Mouse (Mus musculus) liver, embryonic 11.5 days (tissue): ENCODE results near the gene Fcrla. TPM values are rescaled to one million over a fixed set of nuclear protein-coding genes. Genes with fewer than 3 reads are reported as not detected.

Experiments used
- ATAC-seq: fragments of 200-750 bp; cut with Nextera tagmentation; replicated peaks from 2 replicates; pipeline ENCODE4 v1.8.0; 2017; ENCODE audit warnings: moderate number of reproducible peaks, mild to moderate bottlenecking, moderate TSS enrichment, moderate library complexity; ENCODE audit not compliant: low FRiP score
- DNase-seq: peaks from one replicate; pipeline ENCODE4 v3.0.0-alpha.2; 2017; ENCODE audit warnings: low spot score
- H3K27ac ChIP-seq: fragments of 300-500 bp; sonication (generic); 2 replicates; pipeline ENCODE4 v1.5.1; 2014; ENCODE audit warnings: mild to moderate bottlenecking, low read depth, low read length, control low read depth
- H3K27me3 ChIP-seq: fragments of 300-500 bp; sonication (generic); replicated peaks from 2 replicates; pipeline ENCODE4 v1.6.1; 2014; ENCODE audit warnings: low read length, mixed read lengths; ENCODE audit not compliant: control insufficient read depth, insufficient read depth
- H3K36me3 ChIP-seq: fragments of 300-500 bp; sonication (generic); 2 replicates; pipeline ENCODE4 v1.6.1; 2014; ENCODE audit warnings: mild to moderate bottlenecking, low read length, moderate library complexity, mixed read lengths; ENCODE audit not compliant: control insufficient read depth, insufficient read depth
- H3K4me1 ChIP-seq: fragments of 300-500 bp; sonication (generic); replicated peaks from 2 replicates; pipeline ENCODE4 v1.6.1; 2014; ENCODE audit warnings: low read length, mixed read lengths; ENCODE audit not compliant: control insufficient read depth, insufficient read depth
- H3K4me2 ChIP-seq: fragments of 300-500 bp; sonication (generic); 2 replicates; pipeline ENCODE4 v1.6.1; 2014; ENCODE audit warnings: mild to moderate bottlenecking, control low read depth, moderate library complexity
- H3K4me3 ChIP-seq: fragments of 300-500 bp; sonication (generic); 2 replicates; pipeline ENCODE4 v1.5.1; 2014; ENCODE audit warnings: low read depth, low read length, control low read depth
- H3K9ac ChIP-seq: fragments of 300-500 bp; sonication (generic); 2 replicates; pipeline ENCODE4 v1.6.1; 2014; ENCODE audit warnings: low read depth, low read length, control low read depth
- H3K9me3 ChIP-seq: fragments of 300-500 bp; sonication (generic); 2 replicates; pipeline ENCODE4 v1.6.1; 2016; ENCODE audit warnings: low read length, inconsistent platforms, mixed read lengths; ENCODE audit not compliant: control insufficient read depth
- WGBS: fragments of 180-500 bp; shearing (Covaris S2); extraction: QIAGEN DNeasy Blood & Tissue Kit; methylation state at CpG from one replicate; pipeline ENCODE4 v1.1.7; 2014; 5-methylcytosine and 5-hydroxymethylcytosine counted together
- polyA plus RNA-seq: library from polyadenylated mRNA; unstranded; fragments of >200 nt; fragmentation: Nextera tagmentation; extraction: Ambion mirVana; gene quantifications from 2 replicates; pipeline ENCODE4 v1.2.1, GENCODE M21; 2014

Gene Fcrla
- polyA plus RNA-seq, 1 experiment from 2014 or later, result 0.45 TPM

GRCm38 (mm10) chr1:170903485-170903884 lies 23.9 kb downstream of the Fcrla start:
- Histone ChIP-seq H3K4me3 (no peak overlapping the region), H3K27me3 (peaks cover 36% of the 10 kb centered on the region)
- DNase-seq, result no peak

DNA sequence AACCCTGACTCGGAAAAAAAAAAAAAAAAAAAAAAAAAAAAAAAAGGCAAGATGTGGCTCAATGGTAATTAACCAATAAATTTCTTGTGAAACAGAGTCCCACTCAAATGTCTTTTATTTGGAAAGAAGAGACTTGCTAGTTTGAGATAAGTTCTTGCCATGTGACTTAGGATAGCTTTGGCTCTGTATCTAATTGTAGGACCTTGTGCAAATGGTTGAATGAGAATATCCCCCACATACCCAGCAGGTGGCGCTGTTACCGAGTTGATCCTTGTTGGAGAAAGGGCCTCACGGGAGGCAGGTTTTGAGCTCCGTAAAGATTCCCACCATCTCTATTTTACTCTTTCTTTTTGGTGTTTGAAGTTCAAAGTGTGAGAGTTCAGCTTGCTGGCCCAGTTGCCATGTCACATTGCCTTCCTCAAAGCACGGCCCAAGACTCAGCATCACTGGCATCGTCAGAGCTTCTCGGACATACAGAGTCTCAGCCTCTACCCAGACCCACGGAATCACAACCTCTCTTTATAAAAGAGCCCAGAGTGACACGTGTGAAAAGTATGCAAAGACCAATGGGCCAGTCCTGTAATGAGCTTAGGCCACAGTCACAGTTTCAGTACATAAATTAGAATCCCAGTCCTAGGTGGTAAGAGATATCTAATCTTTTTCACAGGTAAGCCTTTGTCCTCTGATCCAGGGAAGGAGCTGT lies 25.7 kb downstream of the Fcrla start:
- Histone ChIP-seq H3K9me3 (no peaks in the 10 kb centered on the region), H3K4me1 (no peaks in the 10 kb centered on the region), H3K36me3 (no peaks in the 10 kb centered on the region), H3K4me3 (peak overlapping the region; percentile 27; the same call in 1 of the 2 replicates), H3K4me2 (peak overlapping the region; percentile 63), H3K27me3 (peaks cover 20% of the 10 kb centered on the region), H3K9ac (no peak overlapping the region), H3K27ac (no peak overlapping the region)
- ATAC-seq, result peak; percentile 74
- DNase-seq, result peak; percentile 81
- 35% methylated on average over 10 of the region's 10 CpGs for WGBS

More at GRCm38 (mm10) chr1:170903485-170903884, 23.9 kb downstream of the Fcrla start:
- WGBS, result 59% methylated on average over 5 of the region's 5 CpGs
- no peak for ATAC-seq
- no peak overlapping the region for H3K4me2 ChIP-seq
- H3K27ac ChIP-seq, result no peak overlapping the region
- no peaks in the 10 kb centered on the region for H3K9me3 ChIP-seq
- H3K36me3 ChIP-seq, result no peaks in the 10 kb centered on the region
- H3K9ac ChIP-seq, result no peak overlapping the region
- peaks cover 6% of the 10 kb centered on the region; the same call in 1 of the 2 replicates for H3K4me1 ChIP-seq

GRCm38 (mm10) chr1:170900799-170901467 lies 26.4 kb downstream of the Fcrla start:
- 27% methylated on average over 10 of the region's 10 CpGs for WGBS
- Histone ChIP-seq H3K27me3 (peaks cover 13% of the 10 kb centered on the region), H3K36me3 (no peaks in the 10 kb centered on the region), H3K9ac (no peak overlapping the region), H3K9me3 (no peaks in the 10 kb centered on the region), H3K4me1 (no peaks in the 10 kb centered on the region), H3K27ac (no peak overlapping the region), H3K4me2 (peak overlapping the region; percentile 63), H3K4me3 (peak overlapping the region; percentile 27)
- DNase-seq (peak; percentile 51), ATAC-seq (peak; percentile 32)

DNA sequence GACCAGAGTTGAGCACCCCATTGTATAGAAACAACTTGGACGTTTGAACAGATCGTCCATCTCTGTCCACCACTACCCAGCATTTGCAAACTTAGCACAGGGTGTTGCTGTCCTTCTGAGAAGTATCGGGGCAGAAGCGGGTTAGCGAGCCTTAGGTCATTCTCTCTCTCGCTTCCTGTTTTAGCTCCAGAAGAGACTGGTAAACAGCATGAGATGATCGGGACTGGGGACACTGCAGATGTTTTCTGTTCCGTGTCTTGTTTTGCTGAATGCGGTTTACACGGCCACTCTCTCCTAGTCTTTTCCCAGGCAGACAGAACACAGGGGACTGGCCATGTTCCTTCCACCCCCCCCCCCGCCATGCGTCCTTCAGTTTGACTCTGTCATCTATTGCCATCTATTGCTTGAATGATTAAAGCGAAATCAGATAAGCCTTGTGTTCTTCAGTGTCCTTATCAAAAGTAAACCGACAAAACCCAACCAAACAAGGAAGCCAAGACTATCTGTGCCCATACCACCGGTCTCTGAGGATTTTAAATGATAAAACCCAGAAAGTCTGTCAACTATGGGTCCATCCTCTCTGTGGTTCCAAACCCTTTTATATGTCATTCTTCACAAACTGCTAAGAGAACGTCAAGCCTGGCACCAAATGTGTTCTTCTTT lies 28.8 kb downstream of the Fcrla start:
- H3K27me3 ChIP-seq, result peaks cover 5% of the 10 kb centered on the region; the same call in 1 of the 2 replicates
- no peak for ATAC-seq
- WGBS, result 45% methylated on average over 16 of the region's 16 CpGs

GRCm38 (mm10) chr1:170896651-170897281 lies 30.6 kb downstream of the Fcrla start:
- H3K36me3 ChIP-seq, result no peaks in the 10 kb centered on the region
- WGBS, result 51% methylated on average over 5 of the region's 5 CpGs
- H3K4me2 ChIP-seq, result no peak overlapping the region
- no peaks in the 10 kb centered on the region for H3K4me1 ChIP-seq
- DNase-seq (no peak), ATAC-seq (no peak)
- H3K9me3 ChIP-seq, result no peaks in the 10 kb centered on the region
- H3K27ac ChIP-seq, result no peak overlapping the region
- no peak overlapping the region for H3K9ac ChIP-seq
- 0 out of 2 replicates have a peak, but pooled peaks cover 3% of the 10 kb centered on the region for H3K27me3 ChIP-seq
- H3K4me3 ChIP-seq, result no peak overlapping the region

More for the DNA sequence above, 28.8 kb downstream of the Fcrla start:
- Histone ChIP-seq H3K9ac (no peak overlapping the region), H3K4me2 (no peak overlapping the region), H3K9me3 (no peaks in the 10 kb centered on the region), H3K36me3 (no peaks in the 10 kb centered on the region), H3K4me3 (no peak overlapping the region), H3K4me1 (no peaks in the 10 kb centered on the region), H3K27ac (no peak overlapping the region)
- no peak for DNase-seq

GRCm38 (mm10) chr1:170894603-170895602 lies 32.5 kb downstream of the Fcrla start:
- H3K27me3 ChIP-seq, result 0 out of 2 replicates have a peak, but pooled peaks cover 3% of the 10 kb centered on the region
- H3K4me1 ChIP-seq, result no peaks in the 10 kb centered on the region
- H3K36me3 ChIP-seq, result no peaks in the 10 kb centered on the region
- ATAC-seq, result no peak
- DNase-seq, result no peak
- H3K4me2 ChIP-seq, result no peak overlapping the region
- H3K27ac ChIP-seq, result no peak overlapping the region
- H3K9ac ChIP-seq, result no peak overlapping the region
- 56% methylated on average over 9 of the region's 9 CpGs for WGBS
- H3K4me3 ChIP-seq, result no peak overlapping the region
- H3K9me3 ChIP-seq, result no peaks in the 10 kb centered on the region

- WGBS, result 70% methylated on average over 1 of the region's 1 CpGs
- Histone ChIP-seq H3K9ac (no peak overlapping the region), H3K4me3 (no peak overlapping the region), H3K4me2 (no peak overlapping the region), H3K27ac (no peak overlapping the region), H3K9me3 (no peaks in the 10 kb centered on the region), H3K36me3 (no peaks in the 10 kb centered on the region), H3K4me1 (no peaks in the 10 kb centered on the region), H3K27me3 (no peaks in the 10 kb centered on the region)
- DNase-seq, result no peak
- ATAC-seq, result no peak
Measured at GRCm38 (mm10) chr1:170892279-170892678, 35.1 kb downstream of the Fcrla start.
